Mouse (Mus musculus): ENCODE measurements around the gene Serpina1b.
"Not testable (repeated sequence)": the region's sequence is repeated elsewhere in the genome, so short reads cannot be mapped to it uniquely, and the experiment has no call there.

The Serpina1b gene

GRCm38 (mm10) chr12:103695429-103695828, 134.7 kb downstream of the Serpina1b start, which contains the start of gene Serpina1f:
Gene Serpina1f (minus strand): TSS chr12:103695529.
- DNase-seq: no peak

GRCm38 (mm10) chr12:103688221-103688814, 141.9 kb downstream of the Serpina1b start:
- DNase-seq: no peak

DNA sequence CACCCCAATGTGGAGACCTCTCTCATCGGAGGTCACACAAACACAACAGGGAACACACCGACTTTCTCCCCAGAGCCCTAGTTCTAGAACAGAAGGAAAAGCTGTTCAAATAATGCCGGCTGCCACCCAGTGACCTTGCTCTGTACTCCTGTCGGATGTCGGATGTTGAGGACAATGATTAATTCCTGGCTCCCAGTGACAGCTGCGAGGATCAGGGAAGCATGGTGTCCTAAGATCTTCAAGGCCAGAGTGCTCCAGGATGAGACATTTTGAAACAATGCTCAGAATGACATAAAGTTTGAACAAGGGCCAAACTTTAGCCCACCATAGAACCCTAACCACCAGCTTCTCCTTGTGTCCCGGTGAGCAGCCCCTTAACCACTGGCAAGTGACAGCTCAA, 143.2 kb downstream of the Serpina1b start:
- no peak for DNase-seq

DNA sequence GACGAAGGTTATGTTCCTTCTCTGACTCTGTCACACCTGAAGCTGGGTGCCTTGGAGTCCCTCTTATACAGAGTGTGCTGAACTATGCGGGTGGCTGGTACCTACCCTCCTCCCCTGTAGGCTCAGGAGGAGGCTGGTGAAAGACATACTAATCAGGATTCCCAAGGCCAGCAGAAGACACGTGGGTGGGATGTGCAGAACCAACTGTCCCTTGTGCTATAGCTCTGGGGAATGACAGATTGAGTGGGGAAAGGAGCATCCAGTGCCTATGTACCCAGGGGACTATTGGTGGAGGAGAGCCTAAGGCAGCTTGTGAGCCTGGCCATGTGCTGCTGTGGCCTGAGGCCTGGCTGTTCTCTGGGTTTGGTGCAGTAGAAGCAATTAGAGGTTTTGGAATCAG, 144.1 kb downstream of the Serpina1b start:
- DNase-seq: no peak

DNA sequence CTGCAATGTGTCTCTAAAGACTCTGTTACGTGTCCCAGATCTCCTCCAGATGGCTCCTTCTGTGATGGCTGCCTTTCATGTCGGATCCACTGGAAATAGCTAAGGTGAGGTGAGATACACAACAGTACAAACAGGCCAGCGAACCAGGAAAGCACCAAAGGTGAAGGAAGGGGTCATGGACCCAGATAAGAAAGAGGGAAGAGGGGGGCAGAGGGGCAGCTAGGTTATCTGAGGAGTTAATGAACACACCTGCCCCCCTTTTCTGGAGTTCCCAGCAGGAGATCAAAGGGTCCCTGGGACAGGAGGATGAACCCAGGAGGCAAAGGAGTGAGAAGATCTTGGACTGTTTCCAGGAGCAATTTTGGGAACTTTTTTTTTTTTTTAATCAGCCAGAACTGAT, 144.8 kb downstream of the Serpina1b start:
- DNase-seq: no peak

- no peak for DNase-seq
These were observed 146.4 kb downstream of the Serpina1b start for GRCm38 (mm10) chr12:103683775-103684174.

- DNase-seq: no peak
These were observed 148.4 kb downstream of the Serpina1b start for GRCm38 (mm10) chr12:103681739-103682138.

DNA sequence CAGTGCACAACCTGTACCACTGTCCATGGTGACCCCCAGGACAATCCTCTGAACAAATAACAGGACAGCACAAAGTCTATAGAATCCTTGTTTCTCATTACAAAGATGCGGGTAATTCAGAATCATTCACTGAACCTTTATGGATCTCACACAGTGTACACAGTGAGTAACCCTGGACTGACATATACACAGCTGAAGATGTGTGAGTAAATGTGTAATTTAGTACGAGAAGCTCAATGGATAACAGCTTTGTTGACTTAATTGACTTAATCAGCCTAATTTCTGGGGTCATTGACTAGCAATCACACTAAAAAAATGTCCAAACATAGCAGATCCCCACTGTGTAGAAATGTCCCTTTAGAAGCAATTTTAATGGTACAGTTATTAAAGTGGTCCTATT, 149.0 kb downstream of the Serpina1b start:
- no peak for DNase-seq

- not testable (repeated sequence) for DNase-seq
These were observed 150.3 kb downstream of the Serpina1b start for GRCm38 (mm10) chr12:103679853-103680252.
